Mouse (Mus musculus) liver, embryonic 12.5 days (tissue): Measurements from ENCODE around the gene Pck1. TPM values are rescaled to one million over a fixed set of nuclear protein-coding genes. Genes with fewer than 3 reads are reported as not detected.

Source experiments
- ATAC-seq: fragments of 200-750 bp; cut with Nextera tagmentation; 2 replicates; pipeline ENCODE4 v1.8.0; 2017; ENCODE audit warnings: moderate number of reproducible peaks, mild to moderate bottlenecking, moderate library complexity
- H3K27ac ChIP-seq: fragments of 300-500 bp; sonication (generic); 2 replicates; pipeline ENCODE4 v1.5.1; 2016; ENCODE audit warnings: mild to moderate bottlenecking
- H3K27me3 ChIP-seq: fragments of 300-500 bp; sonication (generic); replicated peaks from 2 replicates; pipeline ENCODE4 v1.6.1; 2016; ENCODE audit warnings: mild to moderate bottlenecking, moderate library complexity
- H3K36me3 ChIP-seq: fragments of 300-500 bp; sonication (generic); 2 replicates; pipeline ENCODE4 v1.6.1; 2016; ENCODE audit warnings: mild to moderate bottlenecking, moderate library complexity
- H3K4me1 ChIP-seq: fragments of 300-500 bp; sonication (generic); 2 replicates; pipeline ENCODE4 v1.6.1; 2016
- H3K4me2 ChIP-seq: fragments of 300-500 bp; sonication (generic); 2 replicates; pipeline ENCODE4 v1.6.1; 2016; ENCODE audit warnings: mild to moderate bottlenecking, moderate library complexity
- H3K4me3 ChIP-seq: fragments of 300-500 bp; sonication (generic); 2 replicates; pipeline ENCODE4 v1.5.1; 2016; ENCODE audit warnings: mild to moderate bottlenecking, moderate library complexity
- H3K9ac ChIP-seq: fragments of 300-500 bp; sonication (generic); 2 replicates; pipeline ENCODE4 v1.6.1; 2016; ENCODE audit warnings: mild to moderate bottlenecking, moderate library complexity
- H3K9me3 ChIP-seq: fragments of 300-500 bp; sonication (generic); replicated peaks from 2 replicates; pipeline ENCODE4 v1.6.1; 2016; ENCODE audit warnings: mild to moderate bottlenecking, moderate library complexity
- WGBS: fragments of 180-500 bp; shearing (Covaris S2); methylation state at CpG from one replicate; pipeline ENCODE4 v1.1.7; 2016; ENCODE audit not compliant: insufficient replicate concordance; 5-methylcytosine and 5-hydroxymethylcytosine counted together
- polyA plus RNA-seq: library from polyadenylated mRNA; unstranded; fragments of >200 nt; fragmentation: Nextera tagmentation; extraction: Ambion mirVana; gene quantifications from 2 replicates; pipeline ENCODE4 v1.2.1, GENCODE M21; 2016

Gene Pck1
- polyA plus RNA-seq, 1 experiment from 2014 or later: 0.07 TPM

- ATAC-seq: no peak
- 62% methylated on average over 4 of the region's 4 CpGs for WGBS
Measured at GRCm38 (mm10) chr2:173126386-173126785, 26.5 kb upstream of the Pck1 start.

DNA sequence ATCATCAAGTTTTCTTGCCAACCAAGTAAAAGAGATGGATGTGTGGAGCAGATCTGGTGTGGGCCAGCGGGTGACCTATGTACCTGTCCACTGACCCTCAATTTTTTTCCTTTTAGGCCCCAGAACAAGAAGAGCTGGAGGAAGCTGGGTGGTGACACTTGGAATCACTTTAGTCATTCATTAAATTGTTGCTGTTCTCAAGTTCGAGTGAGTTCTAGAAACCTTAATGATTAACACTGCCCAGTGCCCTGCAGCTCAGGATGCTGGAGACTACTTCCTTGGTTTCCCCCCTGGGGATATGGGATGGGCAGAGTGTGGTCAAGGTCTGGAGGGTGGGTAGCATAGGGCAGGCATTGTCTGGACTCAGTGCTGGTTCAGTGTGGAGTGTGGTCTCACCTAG is 23.7 kb upstream of the Pck1 start:
- Histone ChIP-seq H3K4me3 (no peak overlapping the region), H3K9me3 (no peaks in the 10 kb centered on the region), H3K4me1 (no peaks in the 10 kb centered on the region), H3K4me2 (no peak overlapping the region), H3K9ac (no peak overlapping the region), H3K36me3 (no peaks in the 10 kb centered on the region), H3K27ac (no peak overlapping the region), H3K27me3 (peaks cover 22% of the 10 kb centered on the region; the same call in 1 of the 2 replicates)
- 52% methylated on average over 2 of the region's 2 CpGs for WGBS
- ATAC-seq: no peak

More at GRCm38 (mm10) chr2:173126386-173126785, 26.5 kb upstream of the Pck1 start:
- Histone ChIP-seq H3K27ac (no peak overlapping the region), H3K4me2 (no peak overlapping the region), H3K9ac (no peak overlapping the region), H3K27me3 (peaks cover 27% of the 10 kb centered on the region; the same call in 1 of the 2 replicates), H3K9me3 (no peaks in the 10 kb centered on the region), H3K4me3 (no peak overlapping the region), H3K36me3 (no peaks in the 10 kb centered on the region), H3K4me1 (no peaks in the 10 kb centered on the region)

GRCm38 (mm10) chr2:173132262-173132661 is 20.6 kb upstream of the Pck1 start:
- H3K27ac ChIP-seq: no peak overlapping the region
- H3K9ac ChIP-seq: no peak overlapping the region
- H3K36me3 ChIP-seq: no peaks in the 10 kb centered on the region
- WGBS: 75% methylated on average over 13 of the region's 13 CpGs
- H3K27me3 ChIP-seq: peaks cover 23% of the 10 kb centered on the region; the same call in 1 of the 2 replicates
- no peak overlapping the region for H3K4me3 ChIP-seq
- no peak overlapping the region for H3K4me2 ChIP-seq
- no peaks in the 10 kb centered on the region for H3K9me3 ChIP-seq
- no peak for ATAC-seq
- H3K4me1 ChIP-seq: no peaks in the 10 kb centered on the region

GRCm38 (mm10) chr2:173132794-173133300 is 20.0 kb upstream of the Pck1 start:
- no peak overlapping the region for H3K4me2 ChIP-seq
- H3K4me3 ChIP-seq: no peak overlapping the region
- H3K9ac ChIP-seq: no peak overlapping the region
- H3K36me3 ChIP-seq: no peaks in the 10 kb centered on the region
- WGBS: 56% methylated on average over 8 of the region's 8 CpGs
- no peak overlapping the region for H3K27ac ChIP-seq
- no peaks in the 10 kb centered on the region for H3K4me1 ChIP-seq
- ATAC-seq: no peak
- no peaks in the 10 kb centered on the region for H3K9me3 ChIP-seq
- H3K27me3 ChIP-seq: peaks cover 20% of the 10 kb centered on the region; the same call in 1 of the 2 replicates

DNA sequence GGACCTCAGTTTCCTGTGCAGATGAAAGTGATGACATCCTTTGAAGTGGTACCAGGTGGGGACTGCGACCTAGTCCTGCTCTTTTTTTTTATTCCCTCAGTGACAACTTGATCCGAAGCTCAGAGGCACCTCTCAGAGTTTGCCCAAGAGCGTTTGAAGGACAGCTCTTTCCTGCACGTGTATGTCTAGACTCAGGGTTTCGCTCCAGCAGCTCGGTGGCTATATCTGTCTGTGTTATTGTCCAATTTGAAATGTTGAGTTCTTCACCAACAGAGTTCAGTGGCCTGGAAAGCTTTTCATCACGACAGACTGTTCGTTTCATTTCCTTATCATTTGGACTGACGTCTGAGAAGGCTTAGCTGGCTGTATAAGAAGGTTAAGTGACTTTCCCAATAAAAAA is 18.2 kb upstream of the Pck1 start:
- WGBS: 49% methylated on average over 9 of the region's 9 CpGs
- Histone ChIP-seq H3K9me3 (no peaks in the 10 kb centered on the region), H3K4me1 (no peaks in the 10 kb centered on the region), H3K36me3 (no peaks in the 10 kb centered on the region), H3K4me2 (no peak overlapping the region), H3K27me3 (peaks cover 25% of the 10 kb centered on the region), H3K27ac (no peak overlapping the region), H3K9ac (no peak overlapping the region; the same call in 1 of the 2 replicates), H3K4me3 (no peak overlapping the region)
- no peak for ATAC-seq

DNA sequence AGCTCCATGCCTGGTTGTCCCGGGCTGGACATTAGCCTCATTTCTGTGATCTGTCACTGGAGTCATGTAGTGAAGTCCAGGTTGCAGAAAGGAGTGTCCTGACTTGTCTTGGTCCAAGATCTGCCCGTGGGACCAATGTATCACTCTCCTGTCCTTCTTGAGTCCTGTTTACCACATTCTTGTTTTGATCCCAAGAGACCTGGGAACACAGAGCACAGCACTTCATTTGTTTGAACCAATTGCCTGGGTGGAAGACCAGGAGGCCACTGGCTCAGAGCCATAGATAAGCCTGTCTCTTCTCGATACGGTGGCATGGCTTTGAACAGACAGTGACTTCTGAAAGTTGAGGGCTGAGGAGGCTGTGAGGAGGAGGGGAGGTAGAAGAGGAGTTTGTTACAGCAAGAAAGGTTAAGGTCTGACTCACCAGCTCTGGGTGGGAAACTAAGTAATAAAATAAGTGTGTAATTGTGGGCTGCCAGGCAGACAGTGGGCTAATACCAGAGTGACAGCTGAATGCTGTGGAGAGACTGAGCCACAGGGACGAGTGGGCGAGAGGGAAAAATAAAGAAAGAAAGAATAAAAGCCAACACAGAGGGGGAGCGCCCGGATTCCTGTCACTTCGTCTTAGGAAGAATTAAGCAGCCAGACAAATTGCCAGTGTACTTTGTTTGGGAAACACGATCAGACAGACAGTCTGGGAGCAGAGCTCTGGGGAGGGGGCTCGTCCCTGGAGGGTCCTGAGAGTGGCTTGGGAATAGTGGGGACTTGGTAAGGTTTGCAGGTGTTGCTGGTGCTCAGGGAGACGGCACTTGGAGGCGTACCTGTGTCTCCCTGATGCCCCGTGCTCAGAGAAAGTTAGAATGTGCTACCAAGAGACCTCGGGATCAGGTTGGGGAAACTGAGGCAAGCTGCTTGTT is 14.3 kb upstream of the Pck1 start:
- WGBS: 56% methylated on average over 15 of the region's 15 CpGs
- H3K4me3 ChIP-seq: no peak overlapping the region
- H3K4me1 ChIP-seq: no peaks in the 10 kb centered on the region
- H3K9me3 ChIP-seq: no peaks in the 10 kb centered on the region
- no peak for ATAC-seq
- no peak overlapping the region for H3K27ac ChIP-seq
- H3K36me3 ChIP-seq: no peaks in the 10 kb centered on the region
- no peak overlapping the region for H3K4me2 ChIP-seq
- peaks cover 46% of the 10 kb centered on the region for H3K27me3 ChIP-seq
- no peak overlapping the region for H3K9ac ChIP-seq

DNA sequence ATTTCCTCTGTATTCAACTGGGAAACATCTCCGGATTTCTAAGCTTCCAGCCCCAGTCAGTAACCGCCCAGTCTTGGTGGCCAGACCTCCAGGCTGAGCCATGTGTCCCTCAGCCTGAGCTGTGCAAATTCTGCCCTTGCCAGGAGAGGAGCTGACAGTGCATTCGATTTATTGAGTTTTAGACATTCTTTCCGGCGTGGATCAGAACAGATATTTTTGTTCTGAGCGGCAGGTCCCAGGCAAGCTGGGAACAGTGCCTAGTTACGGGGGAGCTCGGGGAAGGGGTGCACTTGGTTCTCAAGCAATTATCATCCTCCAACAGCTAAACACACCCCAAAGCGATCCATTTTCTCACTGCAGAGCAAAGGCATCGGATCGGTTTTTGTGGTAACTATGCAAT is 9.2 kb upstream of the Pck1 start:
- no peak overlapping the region for H3K4me2 ChIP-seq
- 64% methylated on average over 11 of the region's 11 CpGs for WGBS
- no peaks in the 10 kb centered on the region for H3K4me1 ChIP-seq
- peaks cover 57% of the 10 kb centered on the region for H3K27me3 ChIP-seq
- no peaks in the 10 kb centered on the region for H3K9me3 ChIP-seq
- H3K9ac ChIP-seq: no peak overlapping the region
- no peak overlapping the region for H3K4me3 ChIP-seq
- ATAC-seq: no peak
- no peaks in the 10 kb centered on the region for H3K36me3 ChIP-seq
- H3K27ac ChIP-seq: no peak overlapping the region

DNA sequence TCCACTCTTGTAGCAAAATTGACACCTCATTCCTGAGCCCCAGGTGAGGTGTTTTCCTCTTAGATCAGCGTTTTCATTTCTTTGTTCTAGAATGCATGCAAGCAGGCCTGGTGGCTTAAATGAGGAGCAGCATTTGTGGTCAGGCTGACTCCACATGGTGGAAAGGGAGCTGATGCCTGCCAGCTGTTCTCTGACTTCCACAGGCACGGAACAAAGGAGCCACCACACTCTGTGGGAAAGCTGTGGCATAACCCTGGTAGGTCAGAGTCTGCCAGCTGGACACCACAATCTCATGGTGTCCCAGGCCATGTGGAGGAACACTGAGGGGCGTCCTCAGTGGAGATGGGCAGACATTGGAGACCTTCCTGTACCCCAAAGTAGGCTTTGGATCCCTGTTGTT is 7.0 kb upstream of the Pck1 start:
- Histone ChIP-seq H3K36me3 (no peaks in the 10 kb centered on the region), H3K4me2 (no peak overlapping the region), H3K4me1 (no peaks in the 10 kb centered on the region), H3K9me3 (no peaks in the 10 kb centered on the region), H3K4me3 (no peak overlapping the region), H3K27me3 (peaks cover 40% of the 10 kb centered on the region), H3K9ac (no peak overlapping the region), H3K27ac (no peak overlapping the region)
- 52% methylated on average over 3 of the region's 3 CpGs for whole genome bisulfite sequencing
- ATAC-seq: no peak

DNA sequence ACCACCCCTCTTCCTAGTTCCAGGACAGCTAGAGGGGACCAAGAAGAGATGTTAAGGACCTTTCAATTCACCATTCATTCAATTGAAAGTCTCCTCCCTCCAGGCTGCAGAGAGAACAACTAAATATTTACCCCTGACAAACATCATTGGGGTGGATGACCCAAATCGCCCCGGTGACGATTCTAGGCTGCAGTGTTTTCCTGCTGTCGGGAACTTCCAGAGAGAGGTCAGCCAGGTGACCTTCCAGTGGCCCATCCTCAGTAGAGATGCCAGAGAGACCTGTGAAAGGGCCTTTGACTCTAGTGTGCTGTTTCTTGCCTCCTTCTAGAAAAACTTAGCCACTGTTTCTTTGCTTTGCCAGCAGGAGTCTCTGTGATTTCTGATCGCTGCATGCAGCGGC is 6.1 kb upstream of the Pck1 start:
- H3K9me3 ChIP-seq: no peaks in the 10 kb centered on the region
- ATAC-seq: no peak
- H3K4me3 ChIP-seq: no peak overlapping the region
- WGBS: 65% methylated on average over 6 of the region's 6 CpGs
- H3K27me3 ChIP-seq: peaks cover 37% of the 10 kb centered on the region
- no peaks in the 10 kb centered on the region for H3K36me3 ChIP-seq
- no peak overlapping the region for H3K9ac ChIP-seq
- H3K4me1 ChIP-seq: no peaks in the 10 kb centered on the region
- H3K4me2 ChIP-seq: no peak overlapping the region
- H3K27ac ChIP-seq: no peak overlapping the region

GRCm38 (mm10) chr2:173148001-173148400 is 4.8 kb upstream of the Pck1 start:
- no peak overlapping the region for H3K27ac ChIP-seq
- 56% methylated on average over 5 of the region's 5 CpGs for WGBS
- no peak overlapping the region for H3K4me2 ChIP-seq
- H3K36me3 ChIP-seq: no peaks in the 10 kb centered on the region
- H3K4me1 ChIP-seq: no peaks in the 10 kb centered on the region
- no peak for ATAC-seq
- H3K4me3 ChIP-seq: no peak overlapping the region
- H3K9ac ChIP-seq: no peak overlapping the region
- peaks cover 26% of the 10 kb centered on the region for H3K27me3 ChIP-seq
- H3K9me3 ChIP-seq: no peaks in the 10 kb centered on the region

DNA sequence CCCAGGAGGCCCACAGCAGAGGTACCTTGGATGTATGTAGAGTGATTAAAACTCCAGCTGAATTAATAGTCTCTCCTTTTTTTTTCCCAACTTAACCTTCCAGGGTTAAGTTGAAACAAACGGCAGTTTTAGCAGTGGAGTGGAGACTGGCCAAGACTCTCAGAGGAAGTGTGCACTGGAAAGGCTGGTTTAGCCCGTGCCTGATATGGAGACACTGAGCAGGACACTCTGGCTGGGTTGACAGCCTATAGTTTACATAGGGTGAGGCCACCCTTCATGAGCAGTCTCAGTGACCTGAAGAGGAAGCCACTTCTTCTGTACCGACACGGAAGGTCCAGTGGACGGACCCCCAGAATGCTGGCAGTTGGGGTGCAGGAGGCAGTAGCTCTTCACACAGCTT is 1.5 kb upstream of the Pck1 start:
- Histone ChIP-seq H3K27me3 (peaks cover 4% of the 10 kb centered on the region; the same call in 1 of the 2 replicates), H3K9ac (no peak overlapping the region), H3K9me3 (no peaks in the 10 kb centered on the region), H3K36me3 (no peaks in the 10 kb centered on the region), H3K4me2 (no peak overlapping the region), H3K27ac (no peak overlapping the region), H3K4me1 (no peaks in the 10 kb centered on the region), H3K4me3 (no peak overlapping the region)
- ATAC-seq: no peak
- 61% methylated on average over 5 of the region's 5 CpGs for WGBS

- WGBS: 66% methylated on average over 7 of the region's 7 CpGs
- Histone ChIP-seq H3K4me1 (no peaks in the 10 kb centered on the region), H3K36me3 (no peaks in the 10 kb centered on the region), H3K27ac (no peak overlapping the region), H3K4me2 (no peak overlapping the region), H3K27me3 (peaks cover 4% of the 10 kb centered on the region; the same call in 1 of the 2 replicates), H3K4me3 (no peak overlapping the region), H3K9me3 (no peaks in the 10 kb centered on the region), H3K9ac (no peak overlapping the region)
- ATAC-seq: no peak
Measured at GRCm38 (mm10) chr2:173151784-173152284, 1.0 kb upstream of the Pck1 start.
